Mouse (Mus musculus): Measurements from ENCODE around the gene Apol7a. TPM values are rescaled to one million over a fixed set of nuclear protein-coding genes. Genes with fewer than 3 reads are reported as not detected.
A peak's percentile ranks its signal among the peaks of the same experiment; 100 is the strongest.

The Apol7a gene
- total and polyA plus RNA-seq, 2 experiments: 93.2 to 121 TPM

- Histone ChIP-seq H3K27me3 (ENCODE audit: control insufficient read depth, insufficient read depth, low read length) (no peaks in the 10 kb centered on the region), H3K36me3 (ENCODE audit: control insufficient read depth, insufficient read depth, low read length) (no peaks in the 10 kb centered on the region), H3K9ac (ENCODE audit: low read depth, low read length) (no peak overlapping the region), H3K27ac (replicated peaks; ENCODE audit: insufficient read depth, low read depth, low read length) (no peak overlapping the region), H3K4me1 (ENCODE audit: control insufficient read depth, insufficient read depth, low read length) (peaks cover 18% of the 10 kb centered on the region), H3K4me3 (ENCODE audit: insufficient read depth, low read depth, low read length) (no peak overlapping the region), H3K79me2 (ENCODE audit: control insufficient read depth, insufficient read depth, low read length) (no peaks in the 10 kb centered on the region)
- no peak for TF ChIP-seq POLR2A (IDR thresholded peaks at IDR 0.05; ENCODE audit: extremely low read depth, insufficient read depth, low read length)
- no peak for TF ChIP-seq CTCF (IDR thresholded peaks at IDR 0.05; ENCODE audit: low read depth, low read length)
- 82% methylated on average over 7 of the region's 7 CpGs for WGBS
- DNase-seq (ENCODE audit: extremely low read depth, low read depth, low spot score): no peak
Measured at GRCm38 (mm10) chr15:77384340-77385030, 14.4 kb downstream of the Apol7a start.

GRCm38 (mm10) chr15:77382880-77383279 is 16.0 kb downstream of the Apol7a start:
- 9% methylated on average over 1 of the region's 1 CpGs for WGBS
- DNase-seq (ENCODE audit: extremely low read depth, low read depth, low spot score): no peak
- Histone ChIP-seq H3K9ac (ENCODE audit: low read depth, low read length) (peak overlapping the region; percentile 19; the same call in 1 of the 2 replicates), H3K27me3 (ENCODE audit: control insufficient read depth, insufficient read depth, low read length) (no peaks in the 10 kb centered on the region), H3K27ac (replicated peaks; ENCODE audit: insufficient read depth, low read depth, low read length) (peak overlapping the region; percentile 84), H3K4me1 (ENCODE audit: control insufficient read depth, insufficient read depth, low read length) (peaks cover 21% of the 10 kb centered on the region), H3K79me2 (ENCODE audit: control insufficient read depth, insufficient read depth, low read length) (peaks cover 6% of the 10 kb centered on the region; the same call in 1 of the 2 replicates), H3K36me3 (ENCODE audit: control insufficient read depth, insufficient read depth, low read length) (no peaks in the 10 kb centered on the region), H3K4me3 (ENCODE audit: insufficient read depth, low read depth, low read length) (no peak overlapping the region)
- TF ChIP-seq POLR2A (IDR thresholded peaks at IDR 0.05; ENCODE audit: extremely low read depth, insufficient read depth, low read length) (no peak), CTCF (IDR thresholded peaks at IDR 0.05; ENCODE audit: low read depth, low read length) (peak; percentile 31; the same call in 1 of the 2 replicates)

- peak overlapping the region; percentile 84 for H3K27ac ChIP-seq (replicated peaks; ENCODE audit: insufficient read depth, low read depth, low read length)
- H3K27me3 ChIP-seq (ENCODE audit: control insufficient read depth, insufficient read depth, low read length): no peaks in the 10 kb centered on the region
- no peaks in the 10 kb centered on the region for H3K36me3 ChIP-seq (ENCODE audit: control insufficient read depth, insufficient read depth, low read length)
- peak overlapping the region; percentile 1; the same call in 1 of the 2 replicates for H3K4me3 ChIP-seq (ENCODE audit: insufficient read depth, low read depth, low read length)
- H3K4me1 ChIP-seq (ENCODE audit: control insufficient read depth, insufficient read depth, low read length): peaks cover 21% of the 10 kb centered on the region
- H3K9ac ChIP-seq (ENCODE audit: low read depth, low read length): peak overlapping the region; percentile 70
- DNase-seq (ENCODE audit: extremely low read depth, low read depth, low spot score): peak; percentile 97
- peak; percentile 25; the same call in 1 of the 2 replicates for TF ChIP-seq POLR2A (IDR thresholded peaks at IDR 0.05; ENCODE audit: extremely low read depth, insufficient read depth, low read length)
- TF ChIP-seq CTCF (IDR thresholded peaks at IDR 0.05; ENCODE audit: low read depth, low read length): no peak
- H3K79me2 ChIP-seq (ENCODE audit: control insufficient read depth, insufficient read depth, low read length): peaks cover 6% of the 10 kb centered on the region; the same call in 1 of the 2 replicates
- WGBS: 19% methylated on average over 11 of the region's 11 CpGs
Measured at GRCm38 (mm10) chr15:77382271-77382850, 16.5 kb downstream of the Apol7a start.

- Histone ChIP-seq H3K79me2 (ENCODE audit: control insufficient read depth, insufficient read depth, low read length) (peaks cover 6% of the 10 kb centered on the region; the same call in 1 of the 2 replicates), H3K4me1 (ENCODE audit: control insufficient read depth, insufficient read depth, low read length) (peaks cover 22% of the 10 kb centered on the region), H3K27ac (replicated peaks; ENCODE audit: insufficient read depth, low read depth, low read length) (peak overlapping the region; percentile 84), H3K27me3 (ENCODE audit: control insufficient read depth, insufficient read depth, low read length) (no peaks in the 10 kb centered on the region), H3K4me3 (ENCODE audit: insufficient read depth, low read depth, low read length) (no peak overlapping the region), H3K36me3 (ENCODE audit: control insufficient read depth, insufficient read depth, low read length) (no peaks in the 10 kb centered on the region), H3K9ac (ENCODE audit: low read depth, low read length) (peak overlapping the region; percentile 70)
- TF ChIP-seq POLR2A (IDR thresholded peaks at IDR 0.05; ENCODE audit: extremely low read depth, insufficient read depth, low read length): no peak
- no peak for TF ChIP-seq CTCF (IDR thresholded peaks at IDR 0.05; ENCODE audit: low read depth, low read length)
- WGBS: 20% methylated on average over 6 of the region's 6 CpGs
- DNase-seq (ENCODE audit: extremely low read depth, low read depth, low spot score): peak; percentile 93
Measured at GRCm38 (mm10) chr15:77381481-77381880, 17.4 kb downstream of the Apol7a start.

GRCm38 (mm10) chr15:77379921-77380320 is 19.0 kb downstream of the Apol7a start:
- peaks cover 28% of the 10 kb centered on the region for H3K4me1 ChIP-seq (ENCODE audit: control insufficient read depth, insufficient read depth, low read length)

More at GRCm38 (mm10) chr15:77379921-77380320, 19.0 kb downstream of the Apol7a start:
- TF ChIP-seq POLR2A (IDR thresholded peaks at IDR 0.05; ENCODE audit: extremely low read depth, insufficient read depth, low read length) (no peak), CTCF (IDR thresholded peaks at IDR 0.05; ENCODE audit: low read depth, low read length) (no peak)
- Histone ChIP-seq H3K27me3 (ENCODE audit: control insufficient read depth, insufficient read depth, low read length) (no peaks in the 10 kb centered on the region), H3K79me2 (ENCODE audit: control insufficient read depth, insufficient read depth, low read length) (peaks cover 6% of the 10 kb centered on the region; the same call in 1 of the 2 replicates), H3K36me3 (ENCODE audit: control insufficient read depth, insufficient read depth, low read length) (no peaks in the 10 kb centered on the region), H3K4me3 (ENCODE audit: insufficient read depth, low read depth, low read length) (no peak overlapping the region), H3K27ac (replicated peaks; ENCODE audit: insufficient read depth, low read depth, low read length) (no peak overlapping the region), H3K9ac (ENCODE audit: low read depth, low read length) (no peak overlapping the region)
- WGBS: 77% methylated on average over 4 of the region's 4 CpGs
- DNase-seq (ENCODE audit: extremely low read depth, low read depth, low spot score): no peak
